Mouse (Mus musculus) liver, embryonic 15.5 days (tissue): ENCODE data around the gene St3gal2. TPM values are rescaled to one million over a fixed set of nuclear protein-coding genes. Genes with fewer than 3 reads are reported as not detected.

Experiments used
- ATAC-seq: fragments of 200-750 bp; cut with Nextera tagmentation; 2 replicates; pipeline ENCODE4 v1.8.0; 2017; ENCODE audit warnings: moderate number of reproducible peaks, mild to moderate bottlenecking, moderate library complexity; ENCODE audit not compliant: insufficient read depth
- H3K27ac ChIP-seq: fragments of 300-500 bp; sonication (generic); replicated peaks from 2 replicates; pipeline ENCODE4 v1.5.1; 2015; ENCODE audit warnings: mild to moderate bottlenecking, inconsistent platforms
- H3K27me3 ChIP-seq: fragments of 300-500 bp; sonication (generic); 2 replicates; pipeline ENCODE4 v1.6.1; 2015; ENCODE audit warnings: mild to moderate bottlenecking, inconsistent platforms
- H3K36me3 ChIP-seq: fragments of 300-500 bp; sonication (generic); replicated peaks from 2 replicates; pipeline ENCODE4 v1.6.1; 2015; ENCODE audit warnings: moderate library complexity, mild to moderate bottlenecking, inconsistent platforms
- H3K4me1 ChIP-seq: fragments of 300-500 bp; sonication (generic); replicated peaks from 2 replicates; pipeline ENCODE4 v1.6.1; 2015; ENCODE audit warnings: inconsistent platforms
- H3K4me2 ChIP-seq: fragments of 300-500 bp; sonication (generic); 2 replicates; pipeline ENCODE4 v1.6.1; 2015; ENCODE audit warnings: moderate library complexity, mild to moderate bottlenecking, inconsistent platforms
- H3K4me3 ChIP-seq: fragments of 300-500 bp; sonication (generic); replicated peaks from 2 replicates; pipeline ENCODE4 v1.5.1; 2015; ENCODE audit warnings: mild to moderate bottlenecking, inconsistent platforms
- H3K9ac ChIP-seq: fragments of 300-500 bp; sonication (generic); 2 replicates; pipeline ENCODE4 v1.6.1; 2015; ENCODE audit warnings: moderate library complexity, mild to moderate bottlenecking, inconsistent platforms
- H3K9me3 ChIP-seq: fragments of 300-500 bp; sonication (generic); replicated peaks from 2 replicates; pipeline ENCODE4 v1.6.1; 2016; ENCODE audit warnings: inconsistent platforms
- WGBS: fragments of 180-500 bp; shearing (Covaris S2); methylation state at CpG from one replicate; pipeline ENCODE4 v1.1.7; 2015; ENCODE audit warnings: mixed read lengths; ENCODE audit not compliant: insufficient replicate concordance; 5-methylcytosine and 5-hydroxymethylcytosine counted together
- polyA plus RNA-seq: library from polyadenylated mRNA; unstranded; fragments of >200 nt; fragmentation: Nextera tagmentation; extraction: Ambion mirVana; gene quantifications from 2 replicates; pipeline ENCODE4 v1.2.1, GENCODE M21; 2015

The St3gal2 gene
- 21.9 and 24.6 TPM in 2 replicates for polyA plus RNA-seq

- Histone ChIP-seq H3K4me3 (peak within 1 kb of the TSS; percentile 85), H3K27ac (peak within 1 kb of the TSS; percentile 94), H3K9ac (peak within 1 kb of the TSS; percentile 91), H3K9me3 (no peaks in the 10 kb centered on the region), H3K36me3 (peaks cover 24% of the 10 kb centered on the region), H3K4me1 (peaks cover 67% of the 10 kb centered on the region), H3K27me3 (no peaks in the 10 kb centered on the region), H3K4me2 (peak within 1 kb of the TSS; percentile 84)
- peak; percentile 79 for ATAC-seq
- WGBS, result 2% methylated on average over 35 of the region's 36 CpGs
Measured at GRCm38 (mm10) chr8:110919341-110920031, at the start of gene St3gal2. TSS of gene St3gal2 (plus strand) at chr8:110919922.

DNA sequence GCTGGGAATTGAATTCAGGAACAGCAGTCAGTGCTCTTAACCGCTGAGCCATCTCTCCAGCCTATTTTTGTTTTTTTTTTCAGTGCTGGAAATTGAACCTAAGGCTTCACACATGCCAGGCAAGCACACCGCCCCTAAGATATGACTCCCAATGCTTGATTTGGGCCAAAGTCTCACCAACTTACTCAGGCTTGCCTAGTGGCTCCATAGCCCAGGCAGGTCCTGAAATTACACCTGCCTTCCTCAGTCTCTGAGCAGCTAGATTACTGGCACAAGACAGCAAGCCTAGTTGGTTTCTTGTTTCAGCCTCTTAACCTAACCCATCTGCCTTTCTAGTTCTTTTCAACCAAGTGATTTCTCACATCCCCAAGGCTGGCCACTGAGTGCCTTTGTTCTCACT lies 49.2 kb upstream of the St3gal2 start:
- no peak overlapping the region for H3K27ac ChIP-seq
- ATAC-seq, result no peak
- no peaks in the 10 kb centered on the region for H3K9me3 ChIP-seq
- no peaks in the 10 kb centered on the region for H3K4me1 ChIP-seq
- H3K4me2 ChIP-seq, result no peak overlapping the region
- 91% methylated on average over 2 of the region's 2 CpGs for WGBS
- no peak overlapping the region for H3K9ac ChIP-seq
- no peak overlapping the region for H3K4me3 ChIP-seq
- H3K36me3 ChIP-seq, result peaks cover 96% of the 10 kb centered on the region
- H3K27me3 ChIP-seq, result no peaks in the 10 kb centered on the region

- Histone ChIP-seq H3K36me3 (peaks cover 98% of the 10 kb centered on the region), H3K4me2 (no peak overlapping the region; the same call in 1 of the 2 replicates), H3K4me3 (no peak overlapping the region), H3K4me1 (peaks cover 11% of the 10 kb centered on the region), H3K27ac (no peak overlapping the region), H3K9ac (no peak overlapping the region), H3K27me3 (no peaks in the 10 kb centered on the region), H3K9me3 (no peaks in the 10 kb centered on the region)
- peak; percentile 68; the same call in 1 of the 2 replicates for ATAC-seq
- 31% methylated on average over 4 of the region's 4 CpGs for WGBS
Measured at GRCm38 (mm10) chr8:110877862-110878261, 41.9 kb upstream of the St3gal2 start.

DNA sequence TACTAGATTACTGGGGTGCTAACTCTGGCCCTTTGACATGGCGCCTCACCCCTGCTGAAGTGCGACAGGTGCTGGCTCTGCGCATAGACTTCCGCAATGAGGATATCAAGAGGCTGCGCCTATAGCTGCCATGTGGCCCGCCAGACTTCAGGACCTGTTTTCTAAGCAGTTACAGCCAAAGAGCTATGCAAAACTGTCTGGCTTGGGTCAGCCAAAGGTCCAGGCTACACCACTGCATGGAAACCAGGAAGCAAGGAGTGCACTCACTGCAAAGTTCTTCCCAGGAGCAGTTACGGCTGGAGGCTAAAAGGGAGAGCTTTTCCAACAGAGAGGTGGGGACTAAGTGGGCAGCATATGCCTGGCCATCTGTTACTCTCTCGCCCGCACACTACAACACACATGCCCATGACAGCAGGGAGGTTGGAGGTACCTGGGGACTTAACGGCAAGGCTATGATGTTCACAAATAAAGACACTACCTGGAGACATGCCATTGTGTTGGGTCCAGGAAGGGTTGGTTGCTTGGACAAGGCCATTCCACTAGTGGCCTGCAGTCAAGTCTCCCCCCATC lies 37.9 kb upstream of the St3gal2 start:
- H3K27ac ChIP-seq, result no peak overlapping the region
- peaks cover 82% of the 10 kb centered on the region for H3K36me3 ChIP-seq

DNA sequence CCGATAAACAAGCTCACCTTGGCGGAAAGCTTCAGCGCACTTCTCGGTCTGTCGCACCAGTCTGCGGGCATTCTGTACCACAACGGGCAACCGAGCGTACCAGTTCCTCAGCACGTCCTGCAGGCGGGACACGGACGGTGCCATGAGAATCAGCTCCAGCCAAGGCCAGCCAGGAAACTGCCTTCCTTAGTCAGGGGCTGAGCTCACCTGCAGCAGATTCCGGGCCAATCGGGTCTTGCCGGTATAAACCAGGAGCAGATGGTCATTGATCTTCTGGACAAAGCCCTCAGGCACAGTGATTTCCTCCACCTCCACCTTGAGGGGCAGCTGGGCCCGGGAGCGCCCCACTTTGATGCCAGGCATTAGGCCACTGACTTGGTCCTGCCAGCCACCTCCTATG lies 35.9 kb upstream of the St3gal2 start:
- Histone ChIP-seq H3K36me3 (peaks cover 78% of the 10 kb centered on the region), H3K9me3 (no peaks in the 10 kb centered on the region), H3K4me2 (no peak overlapping the region), H3K9ac (no peak overlapping the region), H3K27ac (no peak overlapping the region), H3K4me1 (no peaks in the 10 kb centered on the region), H3K27me3 (no peaks in the 10 kb centered on the region), H3K4me3 (no peak overlapping the region)
- ATAC-seq, result no peak
- WGBS, result 93% methylated on average over 18 of the region's 18 CpGs

More for the DNA sequence above, 37.9 kb upstream of the St3gal2 start:
- Histone ChIP-seq H3K4me2 (no peak overlapping the region), H3K4me3 (no peak overlapping the region), H3K9ac (no peak overlapping the region), H3K4me1 (peaks cover 11% of the 10 kb centered on the region), H3K27me3 (no peaks in the 10 kb centered on the region), H3K9me3 (no peaks in the 10 kb centered on the region)
- ATAC-seq, result no peak
- 91% methylated on average over 10 of the region's 10 CpGs for WGBS

GRCm38 (mm10) chr8:110886634-110887033 lies 33.1 kb upstream of the St3gal2 start:
- H3K9me3 ChIP-seq, result no peaks in the 10 kb centered on the region
- H3K4me2 ChIP-seq, result no peak overlapping the region
- no peaks in the 10 kb centered on the region for H3K27me3 ChIP-seq
- no peak overlapping the region for H3K9ac ChIP-seq
- H3K4me3 ChIP-seq, result no peak overlapping the region
- 59% methylated on average over 3 of the region's 3 CpGs for WGBS
- ATAC-seq, result no peak
- H3K4me1 ChIP-seq, result 0 out of 2 replicates have a peak, but pooled peaks cover 4% of the 10 kb centered on the region
- H3K36me3 ChIP-seq, result peaks cover 50% of the 10 kb centered on the region
- no peak overlapping the region for H3K27ac ChIP-seq

DNA sequence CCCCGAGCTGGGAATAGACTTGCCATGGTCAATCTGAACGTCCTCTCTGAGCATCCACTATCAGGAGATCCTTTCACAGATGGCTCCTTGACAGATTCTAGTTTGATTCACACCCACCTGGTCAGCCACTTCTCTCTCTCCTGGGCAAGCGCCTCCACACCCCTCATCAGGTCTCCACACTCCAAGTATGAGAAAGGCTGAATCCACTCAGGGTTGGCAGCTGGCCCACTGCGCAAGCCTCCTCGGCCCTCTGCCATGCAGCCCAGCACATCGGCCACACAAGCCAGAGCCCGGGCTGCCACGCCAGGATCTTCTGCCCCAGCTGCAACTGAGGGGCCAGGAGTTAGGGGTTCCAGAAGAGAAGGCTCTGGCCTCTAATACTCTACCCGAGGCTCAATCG lies 32.2 kb upstream of the St3gal2 start:
- Histone ChIP-seq H3K36me3 (peaks cover 45% of the 10 kb centered on the region), H3K9me3 (no peaks in the 10 kb centered on the region), H3K4me2 (no peak overlapping the region), H3K9ac (no peak overlapping the region), H3K27ac (no peak overlapping the region), H3K4me1 (0 out of 2 replicates have a peak, but pooled peaks cover 4% of the 10 kb centered on the region), H3K27me3 (no peaks in the 10 kb centered on the region), H3K4me3 (no peak overlapping the region)
- WGBS, result 80% methylated on average over 10 of the region's 10 CpGs
- ATAC-seq, result no peak

DNA sequence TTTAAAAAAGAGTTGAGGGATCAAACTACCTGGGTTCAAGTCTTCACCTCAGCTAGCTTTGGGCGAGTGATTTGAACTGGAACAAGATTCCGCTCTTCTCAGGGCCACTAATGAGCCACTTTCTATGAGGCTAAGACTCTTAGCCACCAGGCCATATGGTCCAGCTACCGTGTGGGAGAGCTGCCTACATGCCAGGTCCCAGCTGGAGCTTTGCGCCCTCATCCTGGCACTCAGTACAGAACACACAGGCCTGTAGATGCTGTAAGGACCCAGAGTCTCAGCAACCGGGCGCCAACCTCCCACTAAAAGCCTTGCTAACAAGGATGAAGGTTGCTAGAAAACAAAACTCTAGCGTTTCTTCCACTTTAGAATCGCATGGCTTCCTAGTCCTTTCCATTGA lies 31.3 kb upstream of the St3gal2 start:
- no peak overlapping the region for H3K4me3 ChIP-seq
- WGBS, result 77% methylated on average over 8 of the region's 8 CpGs
- ATAC-seq, result no peak
- H3K9me3 ChIP-seq, result no peaks in the 10 kb centered on the region
- no peak overlapping the region for H3K27ac ChIP-seq
- 0 out of 2 replicates have a peak, but pooled peaks cover 4% of the 10 kb centered on the region for H3K4me1 ChIP-seq
- peaks cover 36% of the 10 kb centered on the region for H3K36me3 ChIP-seq
- H3K9ac ChIP-seq, result no peak overlapping the region
- no peak overlapping the region for H3K4me2 ChIP-seq
- no peaks in the 10 kb centered on the region for H3K27me3 ChIP-seq

GRCm38 (mm10) chr8:110888860-110889259 lies 30.9 kb upstream of the St3gal2 start:
- H3K4me2 ChIP-seq, result no peak overlapping the region
- WGBS, result 80% methylated on average over 16 of the region's 16 CpGs
- 0 out of 2 replicates have a peak, but pooled peaks cover 4% of the 10 kb centered on the region for H3K4me1 ChIP-seq
- no peak for ATAC-seq
- H3K36me3 ChIP-seq, result peaks cover 32% of the 10 kb centered on the region
- H3K27me3 ChIP-seq, result no peaks in the 10 kb centered on the region
- H3K27ac ChIP-seq, result no peak overlapping the region
- no peak overlapping the region for H3K9ac ChIP-seq
- H3K9me3 ChIP-seq, result no peaks in the 10 kb centered on the region
- no peak overlapping the region for H3K4me3 ChIP-seq

DNA sequence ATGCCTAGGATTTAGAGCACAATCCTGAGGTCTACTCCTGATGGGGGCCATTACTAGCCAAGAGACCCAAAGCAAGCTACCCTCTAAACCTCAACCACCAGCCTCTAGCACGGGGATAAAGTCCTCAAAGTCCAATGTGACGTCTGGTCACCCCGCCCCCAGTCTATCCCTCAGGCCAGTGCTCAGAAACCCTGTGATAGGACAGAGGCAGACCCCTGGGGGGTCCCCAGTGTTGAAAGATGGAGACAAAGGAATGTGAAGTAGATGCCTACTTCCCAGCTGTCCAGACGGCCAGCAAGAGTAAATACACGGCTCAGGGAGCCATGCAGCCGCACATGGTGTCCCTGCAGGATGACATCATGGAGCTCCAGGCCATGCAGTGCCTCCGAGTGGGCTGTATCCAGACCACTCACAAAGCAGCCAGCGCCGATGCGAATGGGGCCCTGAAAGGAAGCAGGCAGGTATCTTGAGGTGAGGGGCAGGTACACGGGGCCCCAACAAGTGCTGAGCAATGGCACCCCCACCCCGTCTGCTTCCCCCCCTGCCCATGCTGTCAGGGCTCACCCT lies 29.7 kb upstream of the St3gal2 start:
- H3K9ac ChIP-seq, result no peak overlapping the region
- 0 out of 2 replicates have a peak, but pooled peaks cover 9% of the 10 kb centered on the region for H3K4me1 ChIP-seq
- no peak for ATAC-seq
- H3K4me3 ChIP-seq, result no peak overlapping the region
- H3K9me3 ChIP-seq, result no peaks in the 10 kb centered on the region
- H3K4me2 ChIP-seq, result no peak overlapping the region
- H3K27ac ChIP-seq, result no peak overlapping the region
- WGBS, result 75% methylated on average over 12 of the region's 12 CpGs
- peaks cover 21% of the 10 kb centered on the region; the same call in 1 of the 2 replicates for H3K36me3 ChIP-seq
- no peaks in the 10 kb centered on the region for H3K27me3 ChIP-seq

DNA sequence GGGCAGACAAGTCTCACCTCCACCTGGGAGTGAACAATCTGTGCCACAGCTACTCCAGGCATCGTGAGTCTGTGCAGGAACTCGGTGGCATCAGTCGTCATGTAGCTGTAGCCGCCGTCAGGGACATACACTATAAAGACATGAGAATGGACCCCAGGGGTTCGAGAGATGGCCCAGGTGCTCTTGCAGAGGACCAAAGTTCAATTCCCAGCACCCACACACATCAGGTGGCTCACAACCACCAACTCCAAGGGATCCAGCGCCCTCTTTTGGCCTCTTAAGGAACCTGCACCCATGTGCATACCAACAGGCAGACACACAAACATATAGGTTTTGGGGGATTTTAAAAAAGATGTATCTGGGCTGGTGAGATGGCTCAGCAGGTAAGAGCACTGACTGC lies 27.7 kb upstream of the St3gal2 start:
- WGBS, result 77% methylated on average over 7 of the region's 7 CpGs
- peaks cover 17% of the 10 kb centered on the region; the same call in 1 of the 2 replicates for H3K36me3 ChIP-seq
- H3K9ac ChIP-seq, result no peak overlapping the region
- no peaks in the 10 kb centered on the region for H3K9me3 ChIP-seq
- 0 out of 2 replicates have a peak, but pooled peaks cover 10% of the 10 kb centered on the region for H3K4me1 ChIP-seq
- no peak overlapping the region for H3K4me3 ChIP-seq
- H3K27ac ChIP-seq, result no peak overlapping the region
- ATAC-seq, result no peak
- H3K27me3 ChIP-seq, result no peaks in the 10 kb centered on the region
- H3K4me2 ChIP-seq, result no peak overlapping the region
